Mouse (Mus musculus) cortical plate, adult 2 months (tissue): ENCODE measurements at regions not wholly inside any gene's neighbourhood (a gene's known extent, or its start where the extent isn't known, plus 50 kb on each side); places are given as distances from the start of the nearest gene placed in this dataset.

ENCODE experiments used
- H3K27ac ChIP-seq: fragments of 200-500 bp; 2 replicates; pipeline ENCODE4 v1.5.1; 2012; ENCODE audit warnings: low read length, control low read depth, inconsistent platforms; ENCODE audit not compliant: insufficient read depth
- H3K4me1 ChIP-seq: fragments of 200-500 bp; 2 replicates; pipeline ENCODE4 v1.6.1; 2011; ENCODE audit warnings: low read length; ENCODE audit not compliant: control insufficient read depth, insufficient read depth
- H3K4me3 ChIP-seq: fragments of 200-500 bp; 2 replicates; pipeline ENCODE4 v1.5.1; 2011; ENCODE audit warnings: mild to moderate bottlenecking, low read length, control low read depth; ENCODE audit not compliant: insufficient read depth
- CTCF ChIP-seq: fragments of 200-500 bp; IDR thresholded peaks from 2 replicates; pipeline ENCODE4 v1.5.1; 2011; ENCODE audit warnings: mild to moderate bottlenecking, control low read depth, low read length; ENCODE audit not compliant: insufficient read depth; ENCODE audit errors: extremely low read depth
- POLR2A ChIP-seq: fragments of 200-500 bp; IDR thresholded peaks from 2 replicates; pipeline ENCODE4 v1.6.1; 2011; ENCODE audit warnings: mild to moderate bottlenecking, low read length, control low read depth; ENCODE audit not compliant: insufficient read depth; ENCODE audit errors: extremely low read depth

- Histone ChIP-seq H3K27ac (no peak overlapping the region), H3K4me3 (no peak overlapping the region), H3K4me1 (no peaks in the 10 kb centered on the region)
- TF ChIP-seq POLR2A, result no peak
- TF ChIP-seq CTCF, result no peak
Observed at GRCm38 (mm10) chr15:27238301-27238700, 228.2 kb upstream of the Ank start.

- H3K27ac ChIP-seq, result no peak overlapping the region
- H3K4me3 ChIP-seq, result no peak overlapping the region
- no peaks in the 10 kb centered on the region for H3K4me1 ChIP-seq
- TF ChIP-seq CTCF (no peak), POLR2A (no peak)
Observed at GRCm38 (mm10) chr15:27246302-27246701, 220.2 kb upstream of the Ank start.

- no peaks in the 10 kb centered on the region for H3K4me1 ChIP-seq
- no peak for TF ChIP-seq POLR2A
- TF ChIP-seq CTCF, result no peak
- no peak overlapping the region for H3K27ac ChIP-seq
- H3K4me3 ChIP-seq, result no peak overlapping the region
Observed at GRCm38 (mm10) chr15:27258984-27259853, 207.3 kb upstream of the Ank start.

GRCm38 (mm10) chr15:27259854-27260191 lies 206.7 kb upstream of the Ank start:
- no peak overlapping the region for H3K27ac ChIP-seq
- H3K4me3 ChIP-seq, result no peak overlapping the region
- H3K4me1 ChIP-seq, result no peaks in the 10 kb centered on the region
- no peak for TF ChIP-seq POLR2A

- Histone ChIP-seq H3K4me1 (no peaks in the 10 kb centered on the region), H3K27ac (no peak overlapping the region), H3K4me3 (no peak overlapping the region)
- TF ChIP-seq POLR2A (no peak), CTCF (no peak)
Observed at GRCm38 (mm10) chr15:27270203-27270602, 196.3 kb upstream of the Ank start.

- H3K27ac ChIP-seq, result no peak overlapping the region
- H3K4me1 ChIP-seq, result no peaks in the 10 kb centered on the region
- no peak overlapping the region for H3K4me3 ChIP-seq
- TF ChIP-seq CTCF (no peak), POLR2A (no peak)
Observed at GRCm38 (mm10) chr15:27282279-27282678, 184.2 kb upstream of the Ank start.

DNA sequence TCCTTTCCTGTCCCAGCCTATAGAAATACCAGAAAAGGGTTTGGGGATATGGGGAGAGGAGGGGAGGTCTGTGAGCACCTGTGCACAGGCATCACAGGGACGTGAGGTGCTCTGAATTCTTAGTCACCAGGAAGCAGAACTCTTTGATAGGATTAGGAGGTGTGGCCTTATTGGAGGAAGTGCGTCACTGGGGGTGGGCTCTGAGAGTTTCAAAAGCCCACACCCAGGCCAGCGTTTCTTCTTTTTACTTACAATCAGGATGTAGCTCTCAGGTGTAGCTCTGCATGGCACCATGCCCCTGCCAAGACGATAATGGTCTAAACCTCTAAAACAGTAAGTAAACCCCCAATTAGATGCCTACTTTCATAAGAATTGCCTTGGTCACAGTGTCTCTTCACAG lies 162.6 kb upstream of the Ank start:
- TF ChIP-seq POLR2A (no peak), CTCF (no peak)

DNA sequence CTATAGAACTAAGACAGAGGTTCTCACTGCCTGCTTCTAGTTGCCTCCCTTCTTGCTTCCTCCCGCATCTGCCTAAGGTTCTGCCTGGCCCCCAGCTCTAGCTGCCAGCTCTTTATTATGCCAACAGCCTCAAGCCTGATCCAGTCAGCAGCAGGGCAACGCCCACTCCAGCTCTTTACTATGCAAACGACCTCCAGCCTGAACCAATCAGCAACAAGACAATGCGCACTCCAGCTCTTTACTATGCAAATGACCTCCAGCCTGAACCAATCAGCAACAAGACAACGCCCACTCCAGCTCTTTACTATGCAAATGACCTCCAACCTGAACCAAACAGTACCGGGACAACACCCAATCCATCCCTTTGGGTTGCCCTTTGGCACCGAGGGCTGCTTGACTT lies 162.2 kb upstream of the Ank start:
- Histone ChIP-seq H3K27ac (no peak overlapping the region), H3K4me1 (no peaks in the 10 kb centered on the region), H3K4me3 (no peak overlapping the region)
- no peak for TF ChIP-seq CTCF
- no peak for TF ChIP-seq POLR2A

More for the DNA sequence above, 162.6 kb upstream of the Ank start:
- Histone ChIP-seq H3K4me3 (no peak overlapping the region), H3K4me1 (no peaks in the 10 kb centered on the region), H3K27ac (no peak overlapping the region)

GRCm38 (mm10) chr15:27305035-27305434 lies 161.4 kb upstream of the Ank start:
- H3K4me1 ChIP-seq, result no peaks in the 10 kb centered on the region
- H3K4me3 ChIP-seq, result no peak overlapping the region
- no peak overlapping the region for H3K27ac ChIP-seq
- no peak for TF ChIP-seq CTCF
- no peak for TF ChIP-seq POLR2A

DNA sequence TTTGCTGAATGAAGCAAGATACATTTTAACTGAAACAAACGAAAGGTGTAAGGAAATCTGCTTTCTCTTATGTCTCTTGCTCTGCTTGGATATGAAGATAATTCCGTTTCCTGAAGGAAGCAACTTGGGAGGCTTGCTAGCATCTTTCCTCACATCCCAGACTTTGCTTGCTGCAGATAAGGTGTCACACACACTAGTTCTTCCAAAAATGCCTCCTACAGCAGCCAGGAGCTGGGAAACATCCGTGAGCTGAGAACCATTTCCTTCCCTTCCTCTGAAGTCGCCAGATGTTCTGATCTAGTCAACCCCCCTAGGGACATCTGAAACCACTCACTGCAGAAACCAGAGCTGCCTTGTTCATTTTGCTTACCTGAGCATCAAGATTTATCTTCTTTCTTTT lies 157.8 kb upstream of the Ank start:
- Histone ChIP-seq H3K4me1 (no peaks in the 10 kb centered on the region), H3K27ac (no peak overlapping the region), H3K4me3 (no peak overlapping the region)
- no peak for TF ChIP-seq CTCF
- TF ChIP-seq POLR2A, result no peak
